Mouse (Mus musculus) gastrocnemius, adult 18-20 months (tissue): ENCODE measurements around the gene Klhl13. TPM values are rescaled to one million over a fixed set of nuclear protein-coding genes. Genes with fewer than 3 reads are reported as not detected.

Source experiments
- DNase-seq: peaks from one replicate; pipeline ENCODE4 v3.0.0; 2021; ENCODE audit warnings: low spot score
- long read RNA-seq, 2 experiments: library from polyadenylated mRNA; stranded (forward); transcript quantifications; one replicate each; pipeline ENCODE4 v2.0.0; 2021
- total RNA-seq, 2 experiments: library from RNA; stranded (reverse); gene quantifications; 2 replicates each; pipeline ENCODE4 v1.2.3; 2021

Klhl13 gene
- 1 to 10 TPM; 4.6 to 6.0 TPM for total RNA-seq
- long read RNA-seq, experiment 1, partial matches to known transcripts, result 0 of 3 reads
- long read RNA-seq, experiment 1, other reads (novel, unspliced or antisense), result 1 of 3 reads
- long read RNA-seq, experiment 2, result 0 reads

GRCm38 (mm10) chrX:23364514-23365381 lies at the start of gene Klhl13:
Gene Klhl13, minus strand, starts transcription at chrX:23365082.
- DNase-seq, result peak; percentile 55

- DNase-seq, result peak; percentile 0
Observed at GRCm38 (mm10) chrX:23409296-23410149, 44.6 kb upstream of the Klhl13 start.

- no peak for DNase-seq
Observed at GRCm38 (mm10) chrX:23388716-23389115, 23.8 kb upstream of the Klhl13 start.

- no peak for DNase-seq
Observed at GRCm38 (mm10) chrX:23363441-23363840, 1.4 kb downstream of the Klhl13 start.

GRCm38 (mm10) chrX:23360446-23360845 lies 4.4 kb downstream of the Klhl13 start:
- no peak for DNase-seq

GRCm38 (mm10) chrX:23350083-23350482 lies 14.8 kb downstream of the Klhl13 start:
- no peak for DNase-seq

GRCm38 (mm10) chrX:23328116-23328515 lies 36.8 kb downstream of the Klhl13 start:
- peak; percentile 1 for DNase-seq

GRCm38 (mm10) chrX:23318857-23319256 lies 46.0 kb downstream of the Klhl13 start:
- DNase-seq, result no peak

GRCm38 (mm10) chrX:23295952-23296598 lies 68.8 kb downstream of the Klhl13 start:
- DNase-seq, result peak; percentile 3

- no peak for DNase-seq
Observed at GRCm38 (mm10) chrX:23285442-23285817, 79.5 kb downstream of the Klhl13 start.

- DNase-seq, result no peak
Observed at GRCm38 (mm10) chrX:23284530-23285441, 80.1 kb downstream of the Klhl13 start.

- DNase-seq, result no peak
Observed at GRCm38 (mm10) chrX:23267601-23268000, 97.3 kb downstream of the Klhl13 start.

- DNase-seq, result no peak
Observed at GRCm38 (mm10) chrX:23248752-23249151, 116.1 kb downstream of the Klhl13 start.
